In genomic region chr8:95427594-95428535, GRCm38 (mm10) we compare ENCODE assay signal across 8 mouse cellular contexts. TPM values are rescaled to one million over a fixed set of nuclear protein-coding genes. Genes with fewer than 3 reads are reported as not detected.
A peak's percentile ranks its signal among the peaks of the same experiment; 100 is the strongest.
DNase-seq lines count a peak whose midpoint lies in the region; ATAC-seq lines count a peak whose summit lies in the region.

No protein-coding gene starts in this region.

- DNase-seq in B cell, adult 2 months, result peak; percentile 76 to 78
- DNase-seq in adrenal gland, adult 2 months, result peak; percentile 81
- DNase-seq in embryonic facial prominence, embryonic 11.5 days (ENCODE audit: low spot score), result peak; percentile 87
- DNase-seq in heart, adult 18-20 months, result peak; percentile 86 to 90
- peak; percentile 60 for DNase-seq in kidney, adult 11 months
- DNase-seq in spleen, postnatal 36 days (ENCODE audit: low spot score in 2 of 2), result peak; percentile 63 to 64

- H3K4me3 ChIP-seq in embryonic facial prominence, embryonic 11.5 days (ENCODE audit: low read depth, low read length), result no peak overlapping the region
- no peak overlapping the region for H3K4me3 ChIP-seq in limb, embryonic 15.5 days
- H3K4me3 ChIP-seq in midbrain, embryonic 16.5 days (ENCODE audit: low read depth, low read length), result no peak overlapping the region

- ATAC-seq in embryonic facial prominence, embryonic 11.5 days (replicated peaks; ENCODE audit: insufficient number of reproducible peaks, low FRiP score, low TSS enrichment, low read depth), result no peak; the same call in 1 of the 2 replicates
- ATAC-seq in limb, embryonic 15.5 days (ENCODE audit: insufficient number of reproducible peaks, low FRiP score, low TSS enrichment, low read depth), result no peak
- ATAC-seq in midbrain, embryonic 16.5 days, result 0 out of 2 replicates have a peak, but pooled peaks have one; percentile 5

- no peaks in the 10 kb centered on the region for H3K27me3 ChIP-seq in embryonic facial prominence, embryonic 11.5 days (ENCODE audit: control insufficient read depth, insufficient read depth, low read length)
- no peaks in the 10 kb centered on the region for H3K27me3 ChIP-seq in limb, embryonic 15.5 days
- H3K27me3 ChIP-seq in midbrain, embryonic 16.5 days (ENCODE audit: control insufficient read depth, insufficient read depth, low read depth, low read length), result no peaks in the 10 kb centered on the region

- H3K27ac ChIP-seq in embryonic facial prominence, embryonic 11.5 days (replicated peaks; ENCODE audit: low read depth, low read length), result no peak overlapping the region
- peak overlapping the region; percentile 77 for H3K27ac ChIP-seq in limb, embryonic 15.5 days
- peak overlapping the region; percentile 80 for H3K27ac ChIP-seq in midbrain, embryonic 16.5 days (ENCODE audit: low read length)

- no peak overlapping the region for H3K9ac ChIP-seq in embryonic facial prominence, embryonic 11.5 days (replicated peaks; ENCODE audit: low read length)
- no peak overlapping the region for H3K9ac ChIP-seq in limb, embryonic 15.5 days
- 0 out of 2 replicates have a peak overlapping the region, but pooled peaks have one; percentile 30 for H3K9ac ChIP-seq in midbrain, embryonic 16.5 days (ENCODE audit: low read depth, low read length)

- peaks cover 3% of the 10 kb centered on the region for H3K4me1 ChIP-seq in embryonic facial prominence, embryonic 11.5 days (ENCODE audit: control insufficient read depth, insufficient read depth, low read length)
- H3K4me1 ChIP-seq in limb, embryonic 15.5 days, result peaks cover 45% of the 10 kb centered on the region
- peaks cover 54% of the 10 kb centered on the region for H3K4me1 ChIP-seq in midbrain, embryonic 16.5 days (ENCODE audit: control insufficient read depth, insufficient read depth, low read length)

- WGBS in embryonic facial prominence, embryonic 11.5 days, result 42% methylated on average over 12 of the region's 12 CpGs
- WGBS in limb, embryonic 15.5 days, result 31% methylated on average over 12 of the region's 12 CpGs
- WGBS in midbrain, embryonic 16.5 days, result 31% methylated on average over 12 of the region's 12 CpGs

- H3K9me3 ChIP-seq in embryonic facial prominence, embryonic 11.5 days (replicated peaks; ENCODE audit: control insufficient read depth, low read length), result no peaks in the 10 kb centered on the region
- H3K9me3 ChIP-seq in limb, embryonic 15.5 days, result no peaks in the 10 kb centered on the region
- no peaks in the 10 kb centered on the region for H3K9me3 ChIP-seq in midbrain, embryonic 16.5 days (replicated peaks; ENCODE audit: control insufficient read depth, low read length, poor library complexity, severe bottlenecking)

- H3K4me2 ChIP-seq in embryonic facial prominence, embryonic 11.5 days (ENCODE audit: low read depth, low read length), result no peak overlapping the region
- H3K4me2 ChIP-seq in limb, embryonic 15.5 days, result peak overlapping the region; percentile 14
- H3K4me2 ChIP-seq in midbrain, embryonic 16.5 days (ENCODE audit: low read length), result peak overlapping the region; percentile 29

- H3K36me3 ChIP-seq in embryonic facial prominence, embryonic 11.5 days (replicated peaks; ENCODE audit: control insufficient read depth, insufficient read depth, low read depth, low read length), result no peaks in the 10 kb centered on the region
- H3K36me3 ChIP-seq in limb, embryonic 15.5 days, result peaks cover 3% of the 10 kb centered on the region
- no peaks in the 10 kb centered on the region for H3K36me3 ChIP-seq in midbrain, embryonic 16.5 days (ENCODE audit: control insufficient read depth, insufficient read depth, low read length)

RNA-seq across cellular contexts. Expression of gene Cfap20, which starts 6.8 kb away (rescaled TPM):
- 10 to 100 TPM; 40.7 to 42.4 TPM for total RNA-seq in adrenal gland, adult 2 months (2021)
- polyA plus RNA-seq in adrenal gland, adult 2 months (2012; rRNA removed), result 49.1 and 62.3 TPM in 2 replicates
- 146 and 160 TPM in 2 replicates for polyA plus RNA-seq in embryonic facial prominence, embryonic 11.5 days (2014; fragmentation: Nextera tagmentation; extraction: Ambion mirVana)
- 10 to 100 TPM; 17.5 to 25.3 TPM for total RNA-seq in heart, adult 18-20 months (2021)
- 122 and 128 TPM in 2 replicates for polyA plus RNA-seq in limb, embryonic 15.5 days (2015; fragmentation: Nextera tagmentation; extraction: Ambion mirVana)
- 122 and 128 TPM in 2 replicates for polyA plus RNA-seq in midbrain, embryonic 16.5 days (2015; fragmentation: Nextera tagmentation; extraction: Ambion mirVana)
